ENCODE assay signal across 9 mouse cellular contexts in genomic region chr16:92336280-92336679, GRCm38 (mm10). TPM values are rescaled to one million over a fixed set of nuclear protein-coding genes. Genes with fewer than 3 reads are reported as not detected.
DNase-seq lines count a peak whose midpoint lies in the region; ATAC-seq and TF ChIP-seq lines count a peak whose summit lies in the region.
"Had no signal": no experiment of that assay in that cellular context is flagged by ENCODE, and none has a peak within 500 bp of the region (broad histone marks: within the 10 kb centered on the region; RNA-seq: fewer than 3 reads in every experiment).

No protein-coding gene starts in this region.

- TF ChIP-seq POLR2A in MEL (IDR thresholded peaks at IDR 0.05; ENCODE audit: control insufficient read depth in 1 of 2, insufficient read depth in 1 of 2, low read depth in 1 of 2, low read length in 2 of 2, poor library complexity in 1 of 2), result no peak
- TF ChIP-seq POLR2A in brain, embryonic 14.5 days (IDR thresholded peaks at IDR 0.05; ENCODE audit: borderline replicate concordance, extremely low read depth, insufficient read depth, insufficient read length, poor library complexity, severe bottlenecking), result no peak

- H3K9ac ChIP-seq in MEL (ENCODE audit: control insufficient read depth, low read depth, low read length, poor library complexity, severe bottlenecking), result no peak overlapping the region

- H3K27me3 ChIP-seq in MEL (ENCODE audit: control insufficient read depth in 1 of 2, insufficient read depth in 2 of 2, low read length in 2 of 2), result no peaks in the 10 kb centered on the region; a peak in 2 of 4 replicates

- peak; percentile 76 to 90 (median 77) for TF ChIP-seq CTCF in MEL (IDR thresholded peaks at IDR 0.05 in 2 of 3, conservative IDR thresholded peaks at IDR 0.05 in 1 of 3; ENCODE audit: control insufficient read depth in 1 of 3, insufficient read depth in 1 of 3, low read depth in 2 of 3, low read length in 3 of 3, poor library complexity in 1 of 3, severe bottlenecking in 1 of 3)
- peak; percentile 92 for TF ChIP-seq CTCF in brain, embryonic 14.5 days (IDR thresholded peaks at IDR 0.05; ENCODE audit: borderline replicate concordance, extremely low read depth, insufficient read depth, insufficient read length)
- peak; percentile 89 for TF ChIP-seq CTCF in layer of hippocampus, adult 2 months (conservative IDR thresholded peaks at IDR 0.05)

- H3K9me3 ChIP-seq in MEL (replicated peaks; ENCODE audit: insufficient read depth, low read length), result no peaks in the 10 kb centered on the region

- H3K4me3 ChIP-seq in MEL (ENCODE audit: control insufficient read depth in 1 of 2, insufficient read depth in 1 of 2, low read depth in 2 of 2, low read length in 2 of 2), result no peak overlapping the region
- H3K4me3 ChIP-seq in layer of hippocampus, adult 2 months, result no peak overlapping the region

- H3K27ac ChIP-seq in MEL (ENCODE audit: control insufficient read depth, low read depth, low read length), result no peak overlapping the region
- H3K27ac ChIP-seq in layer of hippocampus, adult 2 months, result no peak overlapping the region
- H3K27ac ChIP-seq: macrophage had no signal

- DNase-seq in MEL (ENCODE audit: low read depth, low spot score), result peak; percentile 73
- peak; percentile 86 for DNase-seq in brain, embryonic 14.5 days (ENCODE audit: low read depth)
- peak; percentile 25 for DNase-seq in heart, postnatal 25 days (ENCODE audit: low spot score)
- peak; percentile 55 to 76 for DNase-seq in layer of hippocampus, adult 2 months (ENCODE audit: low spot score in 2 of 2)
- DNase-seq in lung, postnatal 25 days (ENCODE audit: low spot score), result peak; percentile 75
- DNase-seq in right cerebral cortex, adult 18-20 months, result peak; percentile 67
- DNase-seq in urinary bladder, postnatal 10 days (ENCODE audit: low spot score), result peak; percentile 38

- peak; percentile 69; the same call in 1 of the 2 replicates for ATAC-seq in erythroblast, adult 5-6 weeks (replicated peaks; ENCODE audit: low FRiP score, poor library complexity, severe bottlenecking)

- peak; percentile 55 for TF ChIP-seq RAD21 in MEL (IDR thresholded peaks at IDR 0.05; ENCODE audit: low read depth, low read length)

- H3K79me2 ChIP-seq in MEL (ENCODE audit: control insufficient read depth, insufficient read depth, low read length, poor library complexity), result no peaks in the 10 kb centered on the region

- no peaks in the 10 kb centered on the region for H3K36me3 ChIP-seq in MEL (ENCODE audit: control insufficient read depth in 1 of 2, insufficient read depth in 2 of 2, low read length in 2 of 2)

- no peak for TF ChIP-seq EP300 in MEL (IDR thresholded peaks at IDR 0.05; ENCODE audit: low read depth in 1 of 2, low read length in 2 of 2)

- intact Hi-C loops in heart, postnatal 25 days (cut with DNase I), result loop anchor here (2.0 kb wide), 1 partner anchor 21 kb away; no protein-coding TSS in a partner anchor

- H3K4me1 ChIP-seq in MEL (ENCODE audit: control insufficient read depth in 1 of 2, insufficient read depth in 2 of 2, low read length in 2 of 2), result no peaks in the 10 kb centered on the region

TF ChIP-seq in MEL, 35 proteins besides CTCF, POLR2A, EP300 and RAD21:
- TF ChIP-seq MAZ (IDR thresholded peaks at IDR 0.05; ENCODE audit: low read depth, low read length) (no peak), MYC (IDR thresholded peaks at IDR 0.05; ENCODE audit: low read depth, low read length) (no peak), HCFC1 (IDR thresholded peaks at IDR 0.05; ENCODE audit: low read depth, low read length) (no peak), USF2 (IDR thresholded peaks at IDR 0.05; ENCODE audit: borderline replicate concordance in 1 of 2, insufficient read depth in 1 of 2, low read depth in 1 of 2, low read length in 2 of 2) (no peak), MAFK (IDR thresholded peaks at IDR 0.05; ENCODE audit: borderline replicate concordance, low read depth, low read length) (no peak), ZKSCAN1 (IDR thresholded peaks at IDR 0.05; ENCODE audit: low read depth, low read length) (no peak), GABPA (IDR thresholded peaks at IDR 0.05; ENCODE audit: low read depth, low read length) (no peak), SMC3 (IDR thresholded peaks at IDR 0.05; ENCODE audit: low read depth, low read length) (peak; percentile 68), POLR2AphosphoS5 (IDR thresholded peaks at IDR 0.05; ENCODE audit: borderline replicate concordance, low read depth, low read length) (no peak), SIN3A (IDR thresholded peaks at IDR 0.05; ENCODE audit: low read length) (no peak), ZC3H11A (IDR thresholded peaks at IDR 0.05; ENCODE audit: low read depth, low read length) (peak; percentile 21; the same call in 1 of the 2 replicates), CHD1 (IDR thresholded peaks at IDR 0.05; ENCODE audit: low read depth, low read length) (no peak), MXI1 (IDR thresholded peaks at IDR 0.05; ENCODE audit: low read depth, low read length) (no peak), ZNF384 (IDR thresholded peaks at IDR 0.05; ENCODE audit: low read depth, low read length) (no peak)

RNA-seq across cellular contexts. Expression of gene Fam243, which starts 15.0 kb away (rescaled TPM):
- total RNA-seq in MEL (2012; rRNA removed), result not detected in 2 replicates
- not detected for polyA plus RNA-seq in MEL (2012; ENCODE audit: insufficient read depth in 1 of 2, insufficient read length in 2 of 2, low read depth in 1 of 2, low replicate concordance in 2 of 2, missing spikeins in 1 of 2)
- 0.08 and 0.25 TPM in 2 replicates for polyA plus RNA-seq in brain, embryonic 14.5 days (2012; rRNA removed)
- not detected in 2 replicates for total RNA-seq in erythroblast, adult 5-6 weeks (2015; ENCODE audit: low replicate concordance)
- not detected in 2 replicates for total RNA-seq in erythroblast, adult 5-6 weeks (2017; ENCODE audit: low replicate concordance)
- total RNA-seq in heart, postnatal 25 days (2021), result 1 to 10 TPM in 1 of 2 experiments, under 1 TPM in 1; 0.75 to 1.4 TPM
- not detected for total RNA-seq in layer of hippocampus, adult 2 months (2021)
- polyA plus RNA-seq: macrophage had no signal

RNA-seq across cellular contexts. Expression of gene Kcne1, which starts 23.0 kb away (rescaled TPM):
- total RNA-seq in MEL (2012; rRNA removed), result not detected in 2 replicates
- polyA plus RNA-seq in MEL (2012; ENCODE audit: insufficient read depth in 1 of 2, insufficient read length in 2 of 2, low read depth in 1 of 2, low replicate concordance in 2 of 2, missing spikeins in 1 of 2), result not detected
- polyA plus RNA-seq in brain, embryonic 14.5 days (2012; rRNA removed), result 0.05 and 0.33 TPM in 2 replicates
- not detected in 2 replicates for total RNA-seq in erythroblast, adult 5-6 weeks (2015; ENCODE audit: low replicate concordance)
- total RNA-seq in erythroblast, adult 5-6 weeks (2017; ENCODE audit: low replicate concordance), result 0.26 TPM in 1 of 2 replicates, not detected in the other
- 10 to 100 TPM; 39.8 to 40.1 TPM for total RNA-seq in heart, postnatal 25 days (2021)
- not detected for total RNA-seq in layer of hippocampus, adult 2 months (2021)
- polyA plus RNA-seq: macrophage had no signal

RNA-seq across cellular contexts. Expression of gene Smim11, which starts 35.2 kb away (rescaled TPM):
- 70.3 and 84.7 TPM in 2 replicates for total RNA-seq in MEL (2012; rRNA removed)
- polyA plus RNA-seq in MEL (2012; ENCODE audit: insufficient read depth in 1 of 2, insufficient read length in 2 of 2, low read depth in 1 of 2, low replicate concordance in 2 of 2, missing spikeins in 1 of 2), result 10 to 100 TPM in 1 of 2 experiments, not detected in 1; 81.5 TPM
- 32.6 and 45.5 TPM in 2 replicates for polyA plus RNA-seq in brain, embryonic 14.5 days (2012; rRNA removed)
- 15.3 and 15.4 TPM in 2 replicates for total RNA-seq in erythroblast, adult 5-6 weeks (2015; ENCODE audit: low replicate concordance)
- total RNA-seq in erythroblast, adult 5-6 weeks (2017; ENCODE audit: low replicate concordance), result 26.5 and 32.6 TPM in 2 replicates
- 10 to 100 TPM; 75.9 to 77.2 TPM for total RNA-seq in heart, postnatal 25 days (2021)
- 10 to 100 TPM; 19.2 to 20.4 TPM for total RNA-seq in layer of hippocampus, adult 2 months (2021)

RNA-seq across cellular contexts. Expression of gene Kcne2, which starts 44.1 kb away (rescaled TPM):
- total RNA-seq in MEL (2012; rRNA removed), result not detected in 2 replicates
- under 1 TPM in 1 of 2 experiments, not detected in 1; 0.06 TPM for polyA plus RNA-seq in MEL (2012; ENCODE audit: insufficient read depth in 1 of 2, insufficient read length in 2 of 2, low read depth in 1 of 2, low replicate concordance in 2 of 2, missing spikeins in 1 of 2)
- polyA plus RNA-seq in brain, embryonic 14.5 days (2012; rRNA removed), result 12.4 and 25.3 TPM in 2 replicates
- total RNA-seq in erythroblast, adult 5-6 weeks (2015; ENCODE audit: low replicate concordance), result 0.63 TPM in 1 of 2 replicates, not detected in the other
- not detected in 2 replicates for total RNA-seq in erythroblast, adult 5-6 weeks (2017; ENCODE audit: low replicate concordance)
- total RNA-seq in heart, postnatal 25 days (2021), result not detected
- under 1 TPM in 1 of 2 experiments, not detected in 1; 0.82 TPM for total RNA-seq in layer of hippocampus, adult 2 months (2021)
- polyA plus RNA-seq: macrophage had no signal

Comparison
In these comparisons a context has a peak if more than half of its experiments do, and no peak if none do; other contexts are left out.
1. DNase-seq: peak in every context shown above with its lines; median percentile 86 in brain, embryonic 14.5 days; 75 in lung, postnatal 25 days; 73 in MEL; 67 in right cerebral cortex, adult 18-20 months; 66 in layer of hippocampus, adult 2 months; 38 in urinary bladder, postnatal 10 days; 25 in heart, postnatal 25 days.
2. RNA of gene Kcne1, which starts 23.0 kb away (total RNA-seq): 39.8 to 40.1 TPM in heart, postnatal 25 days; 0.26 TPM in erythroblast, adult 5-6 weeks, not detected in layer of hippocampus, adult 2 months and not detected in MEL; every median in the first group is over 10 times any median in the second.
3. Peak in every context shown above with its lines, with median percentiles within 50 percentile points of each other: CTCF ChIP-seq.